Mouse (Mus musculus) brain, embryonic 14.5 days (tissue): ENCODE measurements around the gene Baiap2l1. TPM values are rescaled to one million over a fixed set of nuclear protein-coding genes. Genes with fewer than 3 reads are reported as not detected.

Source experiments
- DNase-seq: peaks from one replicate; pipeline ENCODE4 v3.0.0-alpha.2; 2011; ENCODE audit warnings: low read depth
- CTCF ChIP-seq: fragments of 200-500 bp; IDR thresholded peaks from 2 replicates; pipeline ENCODE4 v1.5.1; 2012; ENCODE audit warnings: inconsistent platforms, mild to moderate bottlenecking, moderate library complexity, borderline replicate concordance; ENCODE audit not compliant: insufficient read depth, insufficient read length; ENCODE audit errors: extremely low read depth
- POLR2A ChIP-seq: fragments of 200-500 bp; IDR thresholded peaks from 2 replicates; pipeline ENCODE4 v1.6.1; 2012; ENCODE audit warnings: mild to moderate bottlenecking, inconsistent platforms, borderline replicate concordance; ENCODE audit not compliant: poor library complexity, insufficient read depth, insufficient read length, severe bottlenecking; ENCODE audit errors: extremely low read depth
- polyA plus RNA-seq: library from polyadenylated mRNA; depleted of rRNA; stranded (reverse); fragments of >200 nt; gene quantifications from 2 replicates; pipeline ENCODE4 v1.2.3, GENCODE M21; 2012

The Baiap2l1 gene
- polyA plus RNA-seq, 1 experiment = 0.89 TPM

DNA sequence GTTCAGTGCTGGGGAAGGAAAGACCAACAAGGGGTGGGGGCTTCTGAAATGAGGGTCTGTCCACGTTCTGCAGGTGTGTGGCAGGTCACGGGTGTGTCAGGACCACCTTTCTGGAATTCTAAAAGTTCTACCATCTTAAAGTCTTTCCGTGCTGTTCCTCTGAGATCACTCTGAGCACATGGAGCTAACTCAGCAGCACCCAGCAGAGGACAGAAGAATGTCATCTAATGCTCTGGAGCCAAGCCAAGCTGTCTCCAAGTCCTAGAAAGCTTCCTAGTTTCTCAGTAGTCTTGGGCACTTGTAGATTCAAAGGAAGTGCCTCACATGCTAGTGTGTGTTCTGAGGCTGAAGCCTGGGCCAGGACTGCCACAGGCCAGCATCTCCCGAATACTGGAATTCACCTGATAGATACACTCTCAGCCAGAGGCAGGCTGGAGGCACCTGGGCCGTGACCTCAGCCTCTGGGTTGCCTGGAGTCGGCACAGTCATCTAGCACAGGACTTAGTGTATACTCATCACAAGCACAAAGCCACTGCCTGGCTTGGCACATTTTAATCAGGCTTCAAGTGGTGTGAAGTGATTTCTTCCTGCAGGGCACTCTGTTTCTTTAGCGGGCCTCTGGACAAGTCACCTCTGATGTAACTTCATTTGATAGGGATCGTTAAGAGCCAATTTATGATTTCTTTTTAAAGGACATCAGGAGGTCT is 90.2 kb downstream of the Baiap2l1 start:
- DNase-seq = peak; percentile 28
- TF ChIP-seq POLR2A (no peak), CTCF (no peak)

DNA sequence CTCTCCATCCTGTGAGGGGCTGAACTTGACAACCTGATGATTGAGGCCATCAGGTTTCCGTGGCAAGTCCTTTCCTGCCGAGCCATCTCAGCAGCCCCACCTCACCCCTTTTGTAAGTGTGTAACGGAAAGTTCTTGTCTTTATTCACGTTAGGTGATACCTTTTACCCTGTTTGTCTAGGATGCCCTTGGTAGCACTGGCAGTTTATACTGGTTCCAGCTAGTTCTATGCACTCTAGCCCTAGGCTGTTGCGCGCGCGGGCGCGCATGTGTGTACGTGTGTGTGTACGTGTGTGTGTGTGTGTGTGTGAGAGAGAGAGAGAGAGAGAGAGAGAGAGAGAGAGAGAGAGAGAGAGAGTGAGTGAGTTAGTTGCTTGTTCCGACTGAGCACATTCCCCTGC is 94.4 kb downstream of the Baiap2l1 start:
- TF ChIP-seq CTCF (no peak), POLR2A (no peak)
- DNase-seq = no peak

- DNase-seq = no peak
- TF ChIP-seq POLR2A (no peak), CTCF (no peak)
Observed at GRCm38 (mm10) chr5:144263082-144263481, 94.8 kb downstream of the Baiap2l1 start.

DNA sequence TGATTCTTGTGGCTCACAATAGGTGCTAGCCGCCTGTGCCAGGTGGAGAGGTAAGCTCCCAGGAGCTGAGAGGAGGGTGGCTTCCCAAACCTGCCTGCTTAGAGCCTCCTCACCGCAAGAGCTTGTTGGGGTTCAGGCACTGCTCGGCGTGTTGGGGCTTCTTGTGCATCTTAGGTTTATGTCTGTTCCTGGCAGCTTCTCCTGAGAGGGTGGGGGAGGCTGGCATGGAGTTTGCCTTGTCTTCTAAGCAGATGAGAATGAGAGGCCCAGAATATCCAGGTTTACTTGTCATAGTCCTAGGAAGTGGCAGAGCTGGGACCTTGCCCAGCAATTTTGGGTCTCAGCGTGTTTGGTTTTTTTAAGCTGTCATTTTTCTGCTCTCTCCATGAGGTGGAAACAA is 96.1 kb downstream of the Baiap2l1 start:
- DNase-seq = no peak
- TF ChIP-seq POLR2A = no peak
- no peak for TF ChIP-seq CTCF

DNA sequence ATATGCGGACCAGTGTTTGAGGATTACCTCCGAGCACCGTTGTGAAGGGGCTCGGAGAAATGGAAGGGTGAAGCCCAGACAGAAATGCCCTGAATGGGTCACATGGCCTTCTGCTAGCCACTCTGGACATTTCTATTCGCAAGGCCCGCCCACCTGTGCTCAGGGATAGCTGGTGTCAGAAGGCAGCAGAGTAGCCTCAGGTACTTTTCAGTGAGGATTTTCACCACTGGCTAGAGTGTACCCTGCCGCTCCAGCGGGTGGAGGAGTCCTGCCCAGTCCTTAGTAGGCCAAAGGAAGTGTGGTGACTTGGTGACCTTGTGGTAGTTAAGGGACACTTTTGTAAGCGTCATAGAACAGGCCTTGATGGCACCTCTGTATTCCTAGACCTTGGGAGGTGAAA is 96.6 kb downstream of the Baiap2l1 start:
- no peak for TF ChIP-seq POLR2A
- no peak for TF ChIP-seq CTCF
- no peak for DNase-seq

DNA sequence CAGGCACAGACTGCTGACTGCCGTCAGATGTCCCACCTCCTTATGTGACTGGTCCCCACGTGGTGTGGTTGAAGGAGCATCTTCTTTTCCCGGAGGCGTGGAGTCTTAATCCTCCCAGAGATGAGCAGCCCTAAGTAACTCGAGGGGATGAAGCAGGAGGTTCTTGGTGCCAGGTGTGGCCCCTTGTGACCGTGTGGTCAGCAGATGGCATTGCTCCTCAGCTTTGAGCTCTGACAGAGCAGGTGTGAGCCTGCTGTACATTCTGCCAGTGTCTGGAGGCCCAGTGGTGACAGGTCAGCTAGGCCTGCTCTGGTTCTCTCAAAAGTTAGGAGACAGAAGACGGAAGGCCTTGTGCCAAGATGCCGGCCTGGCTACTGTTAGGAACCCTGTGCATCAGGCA is 97.4 kb downstream of the Baiap2l1 start:
- no peak for DNase-seq

GRCm38 (mm10) chr5:144259228-144259627 is 98.7 kb downstream of the Baiap2l1 start:
- no peak for DNase-seq
- no peak for TF ChIP-seq POLR2A
- no peak for TF ChIP-seq CTCF

More for the DNA sequence above, 97.4 kb downstream of the Baiap2l1 start:
- TF ChIP-seq POLR2A (no peak), CTCF (no peak)

GRCm38 (mm10) chr5:144258687-144259086 is 99.2 kb downstream of the Baiap2l1 start:
- no peak for DNase-seq
- no peak for TF ChIP-seq POLR2A
- no peak for TF ChIP-seq CTCF

- TF ChIP-seq POLR2A = no peak
- no peak for TF ChIP-seq CTCF
- peak; percentile 63 for DNase-seq
Observed at GRCm38 (mm10) chr5:144258131-144258611, 99.7 kb downstream of the Baiap2l1 start.

DNA sequence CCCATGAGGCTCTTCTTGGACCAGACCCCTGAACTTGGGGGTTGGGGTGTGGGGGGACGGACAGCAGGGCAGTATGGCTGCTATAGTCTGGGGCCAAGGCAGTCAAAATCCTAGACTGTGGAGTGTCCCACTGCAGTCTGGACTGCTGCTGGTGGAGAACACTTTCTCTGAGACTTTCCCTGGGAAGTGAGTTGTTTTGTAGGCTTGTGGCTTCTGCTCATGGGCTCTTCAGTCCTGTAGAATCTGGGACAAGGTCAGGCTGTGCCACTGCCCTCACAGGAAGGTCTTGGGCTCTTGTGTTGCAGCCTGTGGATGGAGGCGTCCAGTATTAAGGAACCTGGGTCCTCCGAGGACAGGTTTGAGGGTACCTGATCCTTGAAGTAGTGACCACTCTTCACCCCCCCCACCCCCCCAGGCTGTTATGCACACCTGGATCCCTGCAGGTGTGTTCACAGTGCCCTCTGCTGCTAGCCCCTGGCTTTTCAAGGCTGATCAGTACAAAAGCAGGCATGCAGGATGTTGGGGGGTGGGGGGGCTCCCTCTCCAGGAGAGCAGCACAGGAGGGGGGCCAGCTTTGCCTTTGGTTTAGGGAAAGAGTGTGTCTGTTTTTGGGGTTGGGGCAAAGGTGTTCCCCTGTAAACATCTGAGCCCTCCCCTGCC is 100.3 kb downstream of the Baiap2l1 start:
- no peak for DNase-seq
- no peak for TF ChIP-seq POLR2A
- no peak for TF ChIP-seq CTCF

- TF ChIP-seq POLR2A (no peak), CTCF (no peak)
- no peak for DNase-seq
Observed at GRCm38 (mm10) chr5:144256888-144257287, 101.0 kb downstream of the Baiap2l1 start.

- no peak for DNase-seq
- TF ChIP-seq POLR2A (no peak), CTCF (no peak)
Observed at GRCm38 (mm10) chr5:144256541-144256870, 101.4 kb downstream of the Baiap2l1 start.

- TF ChIP-seq POLR2A (no peak; the same call in 1 of the 2 replicates), CTCF (no peak)
- peak; percentile 73 for DNase-seq
Observed at GRCm38 (mm10) chr5:144255632-144256540, 102.0 kb downstream of the Baiap2l1 start.

DNA sequence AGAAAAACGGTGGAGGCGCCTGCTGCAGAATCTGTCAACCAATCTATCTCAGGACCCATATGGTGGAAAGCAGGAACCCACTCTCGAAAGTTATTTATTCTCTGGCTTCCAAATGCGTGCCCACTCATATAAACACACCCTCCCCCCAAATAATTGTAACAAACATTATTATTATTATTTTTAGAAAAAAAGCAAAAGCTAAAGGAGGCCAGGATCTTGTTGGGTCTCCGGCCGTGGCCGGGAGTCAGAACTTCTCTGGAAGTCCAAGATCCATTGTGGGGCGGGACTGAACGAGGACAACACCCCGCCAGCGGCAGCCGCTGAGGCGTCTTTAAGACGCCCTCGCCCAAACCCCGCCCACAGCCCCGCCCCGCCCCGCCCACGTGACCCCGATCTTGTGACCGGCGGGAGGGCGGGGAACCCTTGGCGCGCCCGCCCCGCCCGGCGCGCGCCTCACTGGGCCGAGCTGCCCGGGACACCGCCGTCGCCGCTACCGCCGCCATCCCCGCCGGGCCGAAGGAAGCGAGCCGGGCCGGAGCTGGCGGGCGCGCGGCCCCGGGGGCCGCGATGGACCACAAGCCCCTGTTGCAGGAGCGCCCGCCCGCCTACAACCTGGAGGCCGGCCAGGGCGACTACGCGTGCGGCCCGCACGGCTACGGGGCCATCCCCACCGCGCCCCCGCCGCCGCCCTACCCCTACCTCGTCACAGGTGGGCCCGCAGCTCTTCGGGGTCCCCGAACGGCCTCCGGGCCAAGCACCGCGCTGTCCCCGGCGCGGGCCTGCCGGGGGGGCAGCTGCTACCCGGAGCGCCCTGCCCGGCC is 102.9 kb downstream of the Baiap2l1 start:
- peak; percentile 96 for DNase-seq
- peak; percentile 79 for TF ChIP-seq POLR2A
- no peak for TF ChIP-seq CTCF
